Mouse (Mus musculus) retina, adult 2 months (tissue): ENCODE data around the gene Klhdc10.

Experiments
- DNase-seq: peaks from one replicate; pipeline ENCODE4 v3.0.0-alpha.2; 2012; ENCODE audit warnings: low read depth, low spot score

The Klhdc10 gene

DNA sequence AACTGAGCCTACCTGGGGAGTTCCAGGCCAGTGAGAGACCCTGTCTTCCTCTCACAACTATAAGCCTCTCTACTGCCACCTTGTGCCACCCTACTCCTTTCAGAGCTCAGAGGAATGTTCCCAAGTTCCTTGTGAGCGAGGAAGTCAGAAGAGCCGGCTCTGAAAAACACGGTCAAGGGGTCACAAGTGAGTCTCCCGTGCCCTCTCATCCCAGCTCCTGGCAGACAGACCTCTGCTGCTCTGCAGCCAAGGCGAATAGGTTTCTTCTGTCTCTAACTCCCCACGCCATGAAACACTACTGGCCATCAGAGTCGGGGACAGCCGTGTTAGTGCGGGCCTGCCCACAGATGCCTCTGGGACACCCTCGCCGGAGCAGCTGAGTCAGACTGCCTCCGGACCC is 67.0 kb downstream of the Klhdc10 start:
- no peak for DNase-seq

- DNase-seq, result no peak
Observed at GRCm38 (mm10) chr6:30469370-30469769, 67.7 kb downstream of the Klhdc10 start.

DNA sequence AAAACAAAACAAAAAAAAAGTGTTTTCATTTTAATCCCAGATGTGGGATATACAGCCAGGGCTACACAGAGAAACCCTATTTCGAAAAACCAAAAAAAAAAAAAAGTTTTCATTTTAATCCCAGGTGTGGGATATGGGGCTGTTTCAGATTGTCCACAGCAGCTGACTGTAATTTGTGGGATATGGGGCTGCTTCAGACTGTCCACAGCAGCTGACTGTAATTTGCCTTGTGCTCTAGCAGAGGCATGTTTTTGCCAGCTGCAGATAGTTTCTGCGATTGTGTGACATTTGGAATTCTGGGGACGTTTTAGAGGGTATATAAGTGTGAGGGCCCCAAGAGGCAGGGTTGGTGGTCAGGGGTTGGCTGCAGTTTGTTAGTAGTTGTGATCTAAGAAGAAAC is 70.0 kb downstream of the Klhdc10 start:
- no peak for DNase-seq

- DNase-seq, result no peak
Observed at GRCm38 (mm10) chr6:30476025-30476765, 74.5 kb downstream of the Klhdc10 start.

DNA sequence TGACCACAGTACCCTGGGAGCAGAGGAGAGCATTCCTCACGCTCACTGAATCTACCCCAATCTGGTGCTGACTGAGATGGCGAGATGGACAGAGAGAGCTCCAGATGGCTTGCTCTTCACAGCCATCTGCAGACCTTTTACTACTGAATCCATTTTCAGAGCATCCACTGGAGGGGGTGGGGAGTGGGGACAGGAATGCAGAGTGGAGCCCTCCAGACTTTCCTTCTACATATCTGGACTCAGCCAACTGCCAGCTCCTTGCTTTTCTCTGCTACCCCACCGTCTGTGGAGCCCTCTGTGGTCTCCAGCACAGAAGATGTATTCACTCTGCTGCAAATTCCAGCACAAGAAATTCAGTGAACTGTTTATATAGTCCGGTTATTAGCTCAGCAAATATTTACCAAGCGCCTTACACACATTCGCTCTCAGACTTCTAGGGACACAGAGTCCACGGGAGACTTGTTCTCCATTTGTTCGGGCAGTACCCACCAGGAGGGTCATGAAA is 75.6 kb downstream of the Klhdc10 start:
- no peak for DNase-seq

DNA sequence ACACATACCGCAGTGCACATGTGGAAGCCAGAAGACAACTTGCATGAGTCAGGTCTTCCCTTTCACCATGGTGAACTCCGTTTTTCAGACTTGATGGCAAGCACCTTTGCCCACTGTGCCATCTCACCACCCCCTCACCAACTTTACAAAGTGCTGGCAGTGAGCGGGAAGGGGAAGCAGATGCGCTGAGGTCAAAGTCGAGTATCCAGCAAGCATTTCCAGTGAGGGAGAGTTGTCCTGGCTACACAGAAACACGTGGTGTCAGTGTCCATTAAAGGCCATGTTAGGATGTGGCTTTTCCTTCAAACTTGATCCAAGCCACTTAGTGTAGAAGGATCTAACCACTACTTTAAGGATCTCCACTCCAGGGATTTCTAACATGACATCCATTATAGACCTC is 76.1 kb downstream of the Klhdc10 start:
- no peak for DNase-seq

GRCm38 (mm10) chr6:30479418-30479817 is 77.8 kb downstream of the Klhdc10 start:
- DNase-seq, result no peak

DNA sequence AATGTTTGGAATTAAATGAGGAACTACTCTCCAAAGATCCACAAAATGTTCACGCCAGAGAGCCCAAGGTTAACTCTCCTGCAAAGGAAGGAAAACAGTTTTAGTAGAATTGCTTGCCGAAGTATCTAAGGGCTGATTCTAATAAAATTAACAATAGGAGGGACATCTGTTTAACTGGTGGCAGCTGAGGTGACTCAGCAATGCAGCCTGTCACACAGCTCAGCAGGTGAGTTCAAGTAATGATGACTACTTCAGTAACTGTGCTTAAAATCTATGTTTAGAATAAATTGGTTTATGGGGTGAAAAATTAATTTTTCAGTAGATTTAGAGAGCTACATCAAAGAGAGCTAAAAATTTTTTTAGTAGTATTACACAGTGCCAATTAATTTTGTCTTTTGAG is 81.2 kb downstream of the Klhdc10 start:
- DNase-seq, result no peak

- DNase-seq, result no peak
Observed at GRCm38 (mm10) chr6:30486504-30486903, 84.8 kb downstream of the Klhdc10 start.

DNA sequence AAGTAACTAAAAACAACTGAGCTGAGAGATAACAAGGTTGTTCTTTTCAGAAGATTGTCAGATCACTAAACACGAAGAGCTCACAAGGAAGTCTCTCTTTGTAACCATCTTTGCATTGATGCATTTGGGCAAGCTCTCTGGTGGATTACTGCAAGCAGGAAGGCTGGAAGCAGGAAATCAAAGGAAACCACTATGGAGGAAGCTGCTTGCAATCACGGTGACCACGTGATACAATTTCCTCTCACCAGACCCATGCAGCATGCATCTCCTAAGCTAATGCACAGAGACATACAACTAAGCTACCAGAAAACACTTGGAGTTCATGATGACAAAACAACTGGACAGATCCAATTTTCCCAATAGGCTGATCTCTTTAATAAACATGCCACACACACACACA is 97.4 kb downstream of the Klhdc10 start:
- DNase-seq, result no peak
